Mouse (Mus musculus) mesoderm, embryonic 11.5 days (tissue): ENCODE measurements at regions not wholly inside any gene's neighbourhood (a gene's known extent, or its start where the extent isn't known, plus 50 kb on each side); places are given as distances from the start of the nearest gene placed in this dataset.
"Not testable (repeated sequence)": the region's sequence is repeated elsewhere in the genome, so short reads cannot be mapped to it uniquely, and the experiment has no call there.

Source experiments
- DNase-seq: peaks from one replicate; pipeline ENCODE4 v3.0.0-alpha.2; 2012; ENCODE audit warnings: low read depth, low spot score

DNA sequence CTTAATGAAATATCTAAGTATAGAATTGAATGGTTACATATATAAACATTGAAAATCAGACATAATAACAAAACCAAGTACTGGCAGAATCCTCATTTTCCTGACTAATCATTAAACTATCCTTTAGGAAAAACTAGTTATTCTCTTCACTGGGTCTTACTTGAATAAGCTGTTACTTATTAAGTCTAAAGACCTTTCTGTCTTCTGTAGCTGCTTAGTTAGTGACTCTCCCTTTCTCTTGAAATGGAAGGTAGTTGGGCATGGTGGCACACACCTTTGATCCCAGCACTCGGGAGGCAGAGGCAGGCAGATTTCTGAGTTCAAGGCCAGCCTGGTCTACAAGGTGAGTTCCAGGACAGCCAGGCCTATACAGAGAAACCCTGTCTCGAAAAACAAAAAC, 135.9 kb upstream of the Abcb5 start:
- not testable (repeated sequence) for DNase-seq

DNA sequence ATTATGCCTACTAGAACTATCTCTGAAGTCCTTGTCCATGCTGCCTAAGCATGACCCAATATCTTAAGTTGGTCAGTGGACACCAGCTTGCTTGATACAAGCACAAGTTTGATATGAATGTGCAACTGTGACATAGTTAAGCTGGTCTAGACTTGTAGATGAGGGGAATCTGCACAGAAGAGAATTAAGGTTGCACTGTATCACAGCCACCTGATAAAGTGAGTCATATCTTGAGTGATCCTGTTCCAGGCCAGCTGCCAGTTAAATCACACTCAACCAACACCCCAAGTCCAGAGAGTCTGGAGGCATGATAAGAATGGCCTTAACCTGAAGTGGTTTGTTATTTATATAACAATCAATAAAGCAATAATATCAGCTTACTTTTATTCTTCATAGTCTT, 133.5 kb upstream of the Abcb5 start:
- DNase-seq: no peak

DNA sequence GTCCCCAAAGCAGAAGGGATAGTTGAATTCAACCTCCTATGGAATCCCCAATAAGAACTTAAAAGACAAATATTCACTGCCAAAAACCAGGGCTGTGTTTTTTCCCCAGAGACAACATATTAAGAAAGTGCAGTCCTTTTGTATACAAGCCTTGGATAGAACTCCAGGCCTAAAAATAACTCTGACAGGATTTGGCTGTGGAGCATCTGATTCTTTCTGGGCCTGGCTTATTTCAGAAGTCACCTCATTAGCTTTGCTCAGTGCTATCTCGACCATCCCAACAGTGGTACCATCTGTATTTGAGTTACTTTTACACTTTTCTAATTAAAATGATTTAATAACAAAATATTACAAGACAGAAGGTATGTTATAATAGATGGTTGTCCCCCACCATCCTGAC, 131.6 kb upstream of the Abcb5 start:
- DNase-seq: no peak

DNA sequence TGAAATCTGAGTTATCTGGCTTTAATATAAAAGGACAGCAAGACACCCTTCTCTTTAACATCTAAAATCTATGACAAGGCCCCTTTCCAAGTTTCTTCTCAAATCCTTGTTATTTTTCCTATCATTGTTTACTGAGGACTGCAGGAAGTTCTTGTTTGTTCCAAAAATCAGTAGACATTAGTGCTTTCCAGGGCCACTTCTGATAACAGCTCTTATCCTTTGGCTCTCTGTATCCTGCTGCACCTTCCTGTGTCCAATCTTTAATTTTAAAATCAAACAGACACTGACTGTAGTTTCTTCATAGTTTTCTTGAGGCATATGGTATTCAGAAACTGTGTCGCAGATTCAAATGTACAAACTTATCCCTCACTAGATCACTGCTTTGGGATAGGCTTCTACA, 128.1 kb upstream of the Abcb5 start:
- no peak for DNase-seq

DNA sequence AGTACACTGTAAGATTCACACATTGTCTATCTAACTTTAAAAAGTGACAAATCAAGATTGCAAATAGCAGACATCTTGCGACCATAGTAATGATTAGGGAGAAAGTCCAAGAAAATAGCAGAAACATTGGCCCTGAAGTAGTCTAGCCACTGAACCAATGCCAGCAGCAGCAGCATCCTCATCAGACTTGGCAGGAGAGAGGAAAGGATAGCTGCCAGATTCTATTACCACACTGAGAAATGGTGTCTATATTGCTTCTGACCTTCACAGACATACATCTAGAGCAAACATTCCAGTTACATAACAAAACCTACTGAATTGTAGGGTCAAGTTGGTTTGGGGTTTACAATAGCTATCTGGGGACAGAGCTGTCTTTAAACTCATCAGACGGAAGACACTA, 127.2 kb upstream of the Abcb5 start:
- no peak for DNase-seq

DNA sequence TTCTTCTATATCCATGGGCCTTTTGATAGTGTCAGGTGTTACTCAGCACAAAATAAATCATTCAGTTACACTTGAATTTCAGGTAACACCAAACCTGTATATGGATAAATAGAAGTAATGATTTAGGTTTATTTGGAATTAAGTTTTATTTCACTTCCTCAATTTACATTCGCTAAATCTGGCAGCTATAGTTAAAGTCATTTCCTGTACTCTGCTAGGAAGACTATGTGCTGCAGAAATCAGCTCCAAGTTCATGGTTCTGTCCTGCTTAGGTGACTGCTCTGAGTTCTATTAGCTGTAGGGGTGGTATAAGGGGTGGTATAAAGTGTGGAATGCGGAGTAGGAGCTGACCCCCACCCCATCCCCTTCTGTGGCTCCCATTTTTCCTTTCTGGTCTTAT, 123.1 kb upstream of the Abcb5 start:
- DNase-seq: no peak

DNA sequence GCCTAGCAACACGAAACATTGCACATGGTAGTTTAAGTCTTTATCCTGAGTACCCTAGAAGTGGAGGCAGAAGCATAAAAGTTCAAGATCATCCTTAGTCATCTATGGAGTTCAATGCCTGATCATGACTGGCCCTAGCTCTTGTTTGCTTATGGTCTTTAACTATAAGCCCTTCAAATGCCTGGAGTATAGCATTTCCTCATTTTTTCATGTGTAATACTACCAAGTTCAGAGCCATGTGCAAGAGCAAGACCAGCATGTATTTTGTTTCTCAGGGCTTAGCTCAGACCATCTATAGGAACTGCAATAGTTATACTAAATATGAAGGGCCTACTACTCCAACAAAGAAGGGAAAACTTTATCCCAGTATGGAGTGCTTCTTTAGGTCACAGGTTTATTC, 122.4 kb upstream of the Abcb5 start:
- no peak for DNase-seq

DNA sequence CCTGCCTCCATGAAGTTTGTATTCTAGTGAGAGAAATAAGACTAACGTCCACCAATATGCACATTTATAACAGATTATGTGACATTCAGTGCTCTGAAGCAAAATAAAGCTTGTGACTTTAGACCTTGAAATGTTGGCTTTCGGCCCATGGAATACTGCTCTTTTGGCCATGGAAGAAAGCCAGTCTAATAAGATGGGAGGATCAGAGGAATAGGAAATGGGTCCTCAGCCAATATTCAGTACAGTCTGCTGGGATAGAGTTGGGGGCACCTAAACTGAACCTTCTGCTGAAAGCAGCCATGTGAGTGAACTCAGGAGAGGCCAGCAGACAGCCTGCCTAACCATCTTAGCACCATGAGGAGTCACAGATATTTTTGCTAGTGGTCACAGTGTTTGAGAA, 118.6 kb upstream of the Abcb5 start:
- no peak for DNase-seq

DNA sequence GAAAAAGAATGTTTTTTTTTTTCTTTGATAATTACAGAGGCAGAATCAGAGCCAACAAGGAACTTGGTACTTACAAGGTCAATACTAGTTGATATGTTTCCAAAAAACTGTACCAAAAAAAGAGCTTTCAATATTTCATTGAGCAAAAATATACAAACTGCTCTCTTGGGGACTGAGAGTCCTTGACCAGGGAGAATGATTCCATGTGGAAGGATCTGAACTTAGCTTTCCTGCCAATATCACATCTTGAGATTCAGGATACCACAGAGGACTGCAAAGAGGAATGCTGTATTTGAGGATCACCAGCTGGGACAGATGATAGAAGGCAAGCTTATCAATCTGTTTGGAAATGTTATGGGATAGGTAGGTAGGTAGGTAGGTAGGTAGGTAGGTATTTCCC, 116.6 kb upstream of the Abcb5 start:
- no peak for DNase-seq

DNA sequence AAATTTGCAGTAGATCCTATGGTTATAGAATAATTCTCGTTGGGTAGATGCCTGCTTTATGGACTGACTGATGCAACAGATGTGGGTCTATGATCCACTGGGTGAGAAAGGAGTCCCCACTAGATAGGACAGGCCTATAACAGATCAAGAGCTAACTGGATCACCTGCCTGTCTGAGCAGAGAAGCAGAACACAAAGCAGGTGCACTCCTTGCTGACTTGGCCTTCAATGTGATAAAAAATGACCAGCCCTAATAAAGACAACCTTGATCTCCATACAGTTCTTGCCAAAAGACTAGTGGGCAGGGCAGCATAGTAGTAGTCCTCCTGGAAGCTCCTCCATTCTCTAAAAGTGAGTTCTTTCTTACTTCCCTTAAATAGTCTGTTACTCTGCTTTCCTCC, 109.6 kb upstream of the Abcb5 start:
- no peak for DNase-seq

DNA sequence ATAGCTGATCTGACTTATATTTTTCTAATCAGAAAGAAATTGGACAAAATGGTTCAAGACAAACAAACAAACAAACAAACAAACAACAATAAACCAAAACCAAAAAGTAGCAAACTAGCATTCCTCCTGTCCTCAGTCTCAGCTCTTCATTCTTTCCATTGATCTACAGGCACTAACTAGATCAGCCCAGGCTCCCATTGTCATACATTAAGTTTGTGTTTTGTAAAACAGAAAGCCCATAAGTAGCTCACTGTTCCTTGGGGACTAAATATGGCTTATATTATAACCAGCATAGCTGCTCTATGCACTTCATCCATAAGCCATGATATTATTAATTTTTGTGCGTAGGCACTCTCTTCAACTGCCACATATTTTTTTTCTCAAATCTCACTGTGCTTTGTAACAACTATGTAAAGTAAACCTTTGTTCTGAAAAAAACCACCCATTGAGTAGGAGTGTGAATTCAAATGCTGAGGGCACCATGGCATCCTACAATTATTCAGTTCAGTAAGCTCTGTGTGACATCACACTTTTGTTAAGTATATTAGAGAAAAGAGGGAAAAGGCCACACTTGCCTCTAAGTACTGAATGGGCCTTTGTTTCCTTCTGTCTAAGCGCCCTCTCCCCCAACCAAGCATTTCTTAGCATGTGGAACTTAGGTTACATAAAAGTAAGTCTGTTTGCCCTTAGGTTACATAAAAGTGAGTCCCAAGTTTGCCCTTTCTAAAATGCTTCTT, 108.7 kb upstream of the Abcb5 start:
- peak; percentile 39 for DNase-seq

DNA sequence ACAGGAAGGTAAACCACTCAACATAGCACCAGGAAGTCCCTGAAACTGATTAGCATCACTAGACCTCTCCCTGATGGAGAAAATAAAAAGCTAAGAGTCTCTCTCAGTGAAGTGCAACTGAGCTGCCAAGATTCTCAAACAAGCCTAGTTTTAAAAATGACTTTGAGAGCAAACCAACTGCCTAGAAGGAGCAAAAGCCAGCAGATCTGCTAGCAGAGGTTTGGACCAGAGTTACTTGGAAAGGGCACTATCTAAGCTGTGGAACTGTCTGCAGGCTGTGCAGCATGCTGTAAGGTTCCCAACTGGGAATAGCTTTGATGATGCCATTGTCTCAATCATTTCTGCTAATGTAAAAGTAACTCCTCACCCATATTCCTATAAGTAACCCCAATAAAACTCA, 107.9 kb upstream of the Abcb5 start:
- DNase-seq: no peak

DNA sequence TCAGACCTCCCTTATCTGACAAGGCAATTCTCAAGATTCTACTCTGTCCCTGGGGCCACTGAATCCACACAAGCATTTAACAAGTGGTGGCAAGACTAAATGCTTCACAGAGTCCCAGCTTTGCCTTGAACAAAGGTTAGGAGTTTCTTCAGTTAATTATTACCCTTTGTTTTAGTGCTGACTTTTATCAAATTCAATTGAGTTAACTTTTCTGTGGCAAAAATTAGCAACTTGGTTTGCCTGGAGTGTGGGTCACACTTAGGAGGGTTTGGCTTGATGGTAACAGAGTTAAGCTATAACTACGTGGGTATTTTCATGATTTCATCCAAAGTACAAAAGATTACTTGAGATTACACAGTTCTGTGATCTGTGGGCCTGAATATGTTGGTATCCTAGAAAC, 104.7 kb upstream of the Abcb5 start:
- DNase-seq: no peak

DNA sequence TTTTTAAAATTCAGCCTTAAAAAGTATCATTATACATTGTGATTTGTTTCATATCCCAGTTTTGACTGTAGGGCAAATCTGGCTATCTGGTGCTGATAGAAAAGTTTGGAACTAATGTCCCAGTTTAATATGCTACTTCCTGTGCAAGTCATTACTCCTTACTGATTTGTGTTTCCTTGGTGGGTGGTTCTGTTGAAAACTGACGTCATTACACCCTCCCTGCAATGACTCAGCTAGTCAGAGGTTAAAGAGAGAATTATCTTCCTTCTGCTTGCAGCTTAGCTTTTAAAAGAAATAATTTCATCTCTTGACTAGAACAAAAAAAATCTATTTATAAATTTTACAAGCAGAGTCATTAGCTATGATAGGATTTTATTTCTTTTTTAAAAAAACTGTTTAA, 104.2 kb upstream of the Abcb5 start:
- no peak for DNase-seq

DNA sequence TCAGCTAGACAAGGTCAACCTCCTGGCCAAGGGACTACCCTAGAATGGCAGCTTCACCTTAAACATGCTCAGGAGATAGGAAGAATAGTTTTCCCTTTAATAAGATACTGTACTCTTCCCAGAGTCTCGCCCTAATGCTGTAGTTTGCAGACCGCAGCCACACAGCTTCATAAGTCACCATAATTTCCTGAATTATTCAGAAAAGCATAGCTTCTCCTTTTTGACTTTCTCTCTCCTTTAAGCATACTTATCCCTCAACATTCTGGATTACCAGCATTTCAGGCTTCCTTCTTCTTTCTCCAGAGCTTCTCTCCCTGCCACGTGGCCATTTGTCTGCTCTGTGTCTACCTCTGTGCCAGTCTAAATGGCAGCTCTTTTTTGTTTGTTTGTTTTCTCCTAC, 103.5 kb upstream of the Abcb5 start:
- DNase-seq: no peak

DNA sequence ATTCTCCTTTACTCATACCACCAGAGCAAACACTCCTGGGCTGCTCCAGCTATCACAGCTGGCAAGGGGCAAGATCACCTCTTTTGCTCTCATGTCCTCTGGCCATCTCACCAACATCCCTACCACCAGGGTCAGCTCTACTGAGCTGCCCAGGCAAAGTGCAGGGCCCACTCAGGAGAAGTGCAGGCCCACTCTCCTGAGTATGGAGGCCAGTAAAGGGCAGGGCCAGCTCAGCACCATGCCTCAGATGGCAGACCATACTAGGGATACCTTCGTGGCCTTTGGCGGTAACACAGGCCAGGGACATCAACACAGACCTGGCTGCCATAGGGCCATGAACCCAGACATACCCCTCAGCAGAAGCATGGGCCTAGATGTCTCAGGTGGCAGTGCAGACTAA, 101.9 kb upstream of the Abcb5 start:
- no peak for DNase-seq

DNA sequence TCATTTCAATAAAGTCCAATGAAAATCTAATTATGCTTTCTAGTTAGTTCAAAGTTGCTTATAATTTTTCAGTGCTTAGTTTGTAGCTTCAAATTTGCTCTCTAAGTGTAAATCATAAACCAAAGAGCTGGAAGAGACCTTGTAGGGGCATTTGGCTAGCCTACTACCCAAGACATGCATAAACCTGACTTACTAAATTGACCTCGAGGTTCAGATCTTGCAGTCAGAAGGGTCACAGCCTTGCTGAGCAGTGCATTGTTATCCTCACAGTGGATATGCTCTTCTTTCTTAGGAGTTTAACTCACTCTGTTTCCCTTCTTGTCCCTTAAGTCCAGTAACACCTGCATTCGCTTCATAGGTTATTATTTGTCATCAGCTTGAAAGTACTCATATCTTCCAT, 96.7 kb upstream of the Abcb5 start:
- DNase-seq: no peak

DNA sequence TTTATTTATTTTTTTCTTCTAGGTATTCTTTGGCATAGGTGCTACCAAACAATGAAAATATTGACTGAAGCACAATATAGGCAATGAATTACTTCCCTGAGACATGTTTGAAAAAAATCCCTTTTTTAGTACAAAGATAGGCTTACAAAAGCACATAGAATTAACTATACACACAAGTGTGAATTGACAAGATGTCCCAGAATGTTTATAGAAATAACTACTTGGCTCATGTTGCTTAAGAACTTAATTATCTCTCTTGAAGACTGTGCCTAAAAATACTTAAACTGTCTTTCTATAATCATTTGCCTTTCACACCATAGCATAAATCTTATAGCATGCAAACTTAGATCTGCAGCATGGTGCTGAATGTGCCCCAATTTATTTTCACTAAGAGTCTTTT, 96.3 kb upstream of the Abcb5 start:
- DNase-seq: no peak

DNA sequence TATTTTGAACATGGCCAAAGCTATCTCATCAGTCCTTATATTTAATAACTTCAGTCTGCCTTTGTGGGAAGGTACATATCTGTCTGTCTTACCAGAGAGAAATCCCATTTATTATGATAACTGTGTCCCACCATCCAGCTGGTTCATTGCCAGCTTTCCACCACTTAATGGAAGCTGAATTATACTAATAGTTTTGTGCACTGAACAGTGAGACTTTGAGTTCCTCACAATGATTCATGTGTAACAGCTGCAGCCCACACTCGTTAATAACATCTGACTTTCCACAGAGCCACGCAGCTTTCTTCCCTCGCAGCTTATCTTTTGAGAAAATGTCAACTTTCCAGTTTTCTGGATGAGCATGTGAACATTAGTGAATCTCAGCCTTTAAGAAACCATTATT, 88.3 kb upstream of the Abcb5 start:
- DNase-seq: peak; percentile 30

DNA sequence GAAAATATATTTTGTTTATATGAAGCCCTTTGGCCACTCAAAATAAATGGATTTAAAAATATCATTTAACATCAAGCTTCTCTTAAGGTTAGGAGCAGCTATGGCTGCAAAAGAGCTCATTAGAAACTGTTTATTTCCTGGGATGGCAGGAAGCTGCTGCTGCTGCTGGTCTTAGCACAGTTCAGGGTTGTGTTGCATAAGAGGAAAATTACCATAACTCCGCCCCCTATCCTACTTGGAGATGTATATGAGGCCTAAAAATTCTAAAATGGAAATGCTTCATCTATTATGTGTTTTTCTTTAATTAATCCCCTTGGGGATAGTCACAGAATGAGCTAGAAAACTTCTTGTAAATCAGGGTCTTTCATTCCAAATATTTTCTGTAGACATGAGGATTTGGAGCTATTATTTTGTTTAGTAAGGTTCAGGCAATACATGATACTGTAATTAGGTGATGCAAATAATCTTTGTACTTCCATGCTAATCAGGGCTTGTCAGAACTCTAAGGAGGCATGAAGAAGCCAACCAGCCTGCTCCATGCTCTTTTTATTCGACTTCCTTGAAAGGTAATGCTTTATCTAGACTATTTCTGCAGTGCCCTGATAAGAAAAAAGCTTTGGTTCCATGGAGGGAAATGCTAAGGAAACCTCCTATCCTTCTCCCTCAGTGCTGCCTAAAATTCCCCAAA, 85.6 kb upstream of the Abcb5 start:
- DNase-seq: no peak

DNA sequence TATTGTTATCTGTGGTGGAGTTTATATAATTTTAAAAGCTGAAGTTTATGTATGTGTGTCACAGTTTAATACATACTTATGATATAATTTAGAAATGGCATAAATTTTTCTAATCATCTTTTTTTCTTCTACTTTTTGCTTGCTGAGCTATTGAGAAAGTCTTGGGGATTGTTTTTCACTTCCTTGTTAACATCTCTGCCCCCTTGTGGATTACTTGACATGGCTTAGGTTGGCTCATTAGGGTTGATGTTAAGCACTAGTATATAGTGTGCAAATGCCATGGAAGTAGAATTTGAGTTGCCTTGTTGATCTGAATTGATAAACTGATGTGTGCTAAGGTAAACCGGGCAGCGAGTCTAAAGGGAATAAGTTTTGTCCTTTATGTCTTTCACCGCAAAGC, 72.1 kb upstream of the Abcb5 start:
- no peak for DNase-seq

DNA sequence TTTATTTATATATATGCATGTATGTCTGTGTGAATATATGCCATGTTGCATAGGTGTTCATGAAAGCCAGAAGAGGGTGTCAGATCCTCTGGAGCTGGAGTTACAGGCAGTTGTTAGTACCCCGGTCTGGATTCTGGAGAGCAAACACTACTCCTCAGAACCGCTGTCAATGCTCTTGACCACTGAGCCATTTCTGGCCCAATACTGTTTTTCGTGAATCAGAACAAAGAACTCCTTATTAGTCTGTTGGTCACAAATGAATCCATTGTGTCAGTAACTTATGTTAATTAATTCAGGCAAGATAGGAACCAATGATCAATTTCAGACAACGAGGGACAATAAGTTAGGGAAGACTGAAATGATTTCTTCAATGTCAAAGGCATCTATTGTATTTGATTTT, 68.6 kb upstream of the Abcb5 start:
- no peak for DNase-seq

DNA sequence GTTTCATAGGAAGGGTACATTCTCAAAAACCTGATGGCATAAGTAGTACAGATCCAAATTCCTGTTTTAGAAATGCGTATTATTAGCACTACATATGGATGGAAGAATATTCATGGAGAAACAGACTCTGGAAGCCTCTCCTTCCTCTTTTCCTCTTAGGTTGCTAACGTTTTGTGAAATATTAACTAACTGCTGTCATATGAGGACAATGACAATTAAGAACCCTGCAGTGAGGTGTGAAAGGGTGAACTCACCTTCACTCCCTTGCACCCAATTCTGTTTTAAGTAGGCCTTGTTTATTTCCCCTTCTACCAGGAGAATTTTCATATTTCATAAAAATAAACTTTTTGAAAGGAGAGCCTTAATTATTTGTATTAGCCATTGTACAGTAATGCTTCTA, 62.5 kb upstream of the Abcb5 start:
- DNase-seq: no peak

DNA sequence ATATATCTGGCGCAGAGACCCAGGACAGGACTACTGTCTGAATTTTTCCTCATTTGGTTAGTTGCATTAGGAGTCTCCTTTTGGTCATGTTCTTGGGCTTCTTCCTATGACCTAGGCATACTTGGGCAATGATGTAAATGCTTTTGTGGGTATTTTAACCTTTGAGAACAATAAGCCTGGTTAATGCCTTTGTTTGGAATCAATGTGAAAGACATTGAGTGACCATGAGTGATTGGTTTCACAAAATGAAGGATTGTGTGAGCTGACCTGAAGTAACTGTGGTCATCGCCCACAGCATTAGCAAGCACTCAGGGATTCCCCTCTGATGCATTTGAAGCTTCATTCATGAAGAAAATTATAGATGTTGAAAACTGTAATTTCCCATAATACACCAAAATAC, 61.9 kb upstream of the Abcb5 start:
- DNase-seq: no peak
